19 mouse cellular contexts compared by ENCODE assay signal in genomic region chr8:117670461-117670860, GRCm38 (mm10). TPM values are rescaled to one million over a fixed set of nuclear protein-coding genes. Genes with fewer than 3 reads are reported as not detected.
DNase-seq lines count a peak whose midpoint lies in the region; ATAC-seq and TF ChIP-seq lines count a peak whose summit lies in the region.
"Had no signal": no experiment of that assay in that cellular context is flagged by ENCODE, and none has a peak within 500 bp of the region (broad histone marks: within the 10 kb centered on the region; RNA-seq: fewer than 3 reads in every experiment).

No protein-coding gene starts in this region.

- no peak for TF ChIP-seq CTCF in liver, postnatal 0 days (IDR thresholded peaks at IDR 0.05; ENCODE audit: low read depth)

- no peaks in the 10 kb centered on the region for H3K27me3 ChIP-seq in liver, postnatal 0 days (ENCODE audit: insufficient read depth, low read length)
- no peaks in the 10 kb centered on the region for H3K27me3 ChIP-seq in embryonic facial prominence, embryonic 15.5 days
- no peaks in the 10 kb centered on the region; the same call in 1 of the 2 replicates for H3K27me3 ChIP-seq in forebrain, embryonic 16.5 days (replicated peaks; ENCODE audit: control insufficient read depth, insufficient read depth, low read length)
- H3K27me3 ChIP-seq in forebrain, embryonic 15.5 days, result no peaks in the 10 kb centered on the region
- H3K27me3 ChIP-seq: midbrain, embryonic 12.5 days; Patski had no signal

- TF ChIP-seq EP300 in liver, postnatal 0 days (IDR thresholded peaks at IDR 0.05; ENCODE audit: low read depth), result no peak

- peak overlapping the region; percentile 17; the same call in 1 of the 2 replicates for H3K9ac ChIP-seq in liver, postnatal 0 days (replicated peaks)
- H3K9ac ChIP-seq in embryonic facial prominence, embryonic 15.5 days, result no peak overlapping the region
- no peak overlapping the region for H3K9ac ChIP-seq in forebrain, embryonic 16.5 days (replicated peaks; ENCODE audit: low read depth, low read length)
- no peak overlapping the region for H3K9ac ChIP-seq in forebrain, embryonic 15.5 days (replicated peaks)
- H3K9ac ChIP-seq: heart, embryonic 13.5 days; lung, embryonic 15.5 days; midbrain, embryonic 12.5 days had no signal

- no peak for DNase-seq in liver, postnatal 0 days
- no peak for DNase-seq in liver
- DNase-seq in large intestine, adult 2 months (ENCODE audit: low read depth, low spot score), result peak; percentile 59
- DNase-seq: adrenal gland, postnatal 25 days; cerebellum, adult 8-10 months; right cerebral cortex, postnatal 25 days; thymus, postnatal 14 days had no signal

- H3K9me3 ChIP-seq in liver, postnatal 0 days (ENCODE audit: low read length), result no peaks in the 10 kb centered on the region
- no peaks in the 10 kb centered on the region for H3K9me3 ChIP-seq in embryonic facial prominence, embryonic 15.5 days (replicated peaks)
- H3K9me3 ChIP-seq in forebrain, embryonic 16.5 days (ENCODE audit: control insufficient read depth, low read length), result no peaks in the 10 kb centered on the region
- no peaks in the 10 kb centered on the region for H3K9me3 ChIP-seq in forebrain, embryonic 15.5 days
- H3K9me3 ChIP-seq: heart, embryonic 13.5 days; lung, embryonic 15.5 days; midbrain, embryonic 12.5 days had no signal

- H3K4me1 ChIP-seq in liver, postnatal 0 days (ENCODE audit: insufficient read depth), result peaks cover 14% of the 10 kb centered on the region
- peaks cover 12% of the 10 kb centered on the region for H3K4me1 ChIP-seq in embryonic facial prominence, embryonic 15.5 days
- H3K4me1 ChIP-seq in forebrain, embryonic 16.5 days (replicated peaks; ENCODE audit: control insufficient read depth, insufficient read depth, low read length), result 0 out of 2 replicates have a peak, but pooled peaks cover 3% of the 10 kb centered on the region
- peaks cover 7% of the 10 kb centered on the region for H3K4me1 ChIP-seq in forebrain, embryonic 15.5 days
- H3K4me1 ChIP-seq: lung, embryonic 15.5 days had no signal

- H3K4me3 ChIP-seq in liver, postnatal 0 days (ENCODE audit: low read depth, low read length), result no peak overlapping the region
- H3K4me3 ChIP-seq in embryonic facial prominence, embryonic 15.5 days (replicated peaks), result 0 out of 2 replicates have a peak overlapping the region, but pooled peaks have one; percentile 6
- no peak overlapping the region for H3K4me3 ChIP-seq in forebrain, embryonic 16.5 days (replicated peaks; ENCODE audit: low read length)
- H3K4me3 ChIP-seq in forebrain, embryonic 15.5 days, result no peak overlapping the region
- H3K4me3 ChIP-seq: heart, embryonic 13.5 days; left cerebral cortex, adult 2 months; lung, embryonic 15.5 days; midbrain, embryonic 12.5 days had no signal

- H3K27ac ChIP-seq in liver, postnatal 0 days (ENCODE audit: low read depth), result no peak overlapping the region
- H3K27ac ChIP-seq in embryonic facial prominence, embryonic 15.5 days (replicated peaks), result no peak overlapping the region
- no peak overlapping the region for H3K27ac ChIP-seq in forebrain, embryonic 16.5 days (ENCODE audit: low read length)
- no peak overlapping the region for H3K27ac ChIP-seq in forebrain, embryonic 15.5 days (replicated peaks)
- H3K27ac ChIP-seq: heart, embryonic 13.5 days; left cerebral cortex, adult 2 months; lung, embryonic 15.5 days; macrophage; midbrain, embryonic 12.5 days had no signal

- H3K36me3 ChIP-seq in liver, postnatal 0 days (replicated peaks; ENCODE audit: insufficient read depth, low read length), result 0 out of 2 replicates have a peak, but pooled peaks cover 2% of the 10 kb centered on the region
- no peaks in the 10 kb centered on the region for H3K36me3 ChIP-seq in embryonic facial prominence, embryonic 15.5 days
- H3K36me3 ChIP-seq in forebrain, embryonic 16.5 days (ENCODE audit: control insufficient read depth, insufficient read depth), result no peaks in the 10 kb centered on the region
- no peaks in the 10 kb centered on the region for H3K36me3 ChIP-seq in forebrain, embryonic 15.5 days
- H3K36me3 ChIP-seq: heart, embryonic 13.5 days; lung, embryonic 15.5 days; midbrain, embryonic 12.5 days had no signal

- 20% methylated on average over 11 of the region's 11 CpGs for WGBS in liver, postnatal 0 days (ENCODE audit: insufficient replicate concordance)
- WGBS in embryonic facial prominence, embryonic 15.5 days, result 6% methylated on average over 11 of the region's 11 CpGs
- 12% methylated on average over 11 of the region's 11 CpGs for WGBS in large intestine, adult 2 months
- WGBS in forebrain, embryonic 16.5 days, result 25% methylated on average over 11 of the region's 11 CpGs
- 25% methylated on average over 11 of the region's 11 CpGs for WGBS in forebrain, embryonic 15.5 days

- H3K4me2 ChIP-seq in liver, postnatal 0 days (ENCODE audit: low read depth, low read length), result peak overlapping the region; percentile 26; the same call in 1 of the 2 replicates
- 0 out of 2 replicates have a peak overlapping the region, but pooled peaks have one; percentile 17 for H3K4me2 ChIP-seq in embryonic facial prominence, embryonic 15.5 days (replicated peaks)
- no peak overlapping the region for H3K4me2 ChIP-seq in forebrain, embryonic 16.5 days (ENCODE audit: low read length)
- H3K4me2 ChIP-seq in forebrain, embryonic 15.5 days (replicated peaks), result no peak overlapping the region
- H3K4me2 ChIP-seq: heart, embryonic 13.5 days; liver, embryonic 11.5 days; lung, embryonic 15.5 days; midbrain, embryonic 12.5 days had no signal

- ATAC-seq in liver, postnatal 0 days, result no peak
- no peak for ATAC-seq in embryonic facial prominence, embryonic 15.5 days (ENCODE audit: insufficient number of reproducible peaks, low FRiP score, low TSS enrichment, low read depth)
- ATAC-seq in forebrain, embryonic 16.5 days, result no peak
- ATAC-seq in forebrain, embryonic 15.5 days (replicated peaks), result no peak
- no peak for ATAC-seq in frontal cortex, adult (ENCODE audit: low TSS enrichment)
- ATAC-seq: Patski had no signal

RNA-seq across cellular contexts. Expression of gene Sdr42e1, which starts 3.0 kb away (rescaled TPM):
- polyA plus RNA-seq in liver, postnatal 0 days (2015; fragmentation: Nextera tagmentation; extraction: Ambion mirVana), result 12.6 and 12.8 TPM in 2 replicates
- 11.5 and 13.1 TPM in 2 replicates for polyA plus RNA-seq in embryonic facial prominence, embryonic 15.5 days (2015; fragmentation: Nextera tagmentation; extraction: Ambion mirVana)
- 12.4 and 17.6 TPM in 2 replicates for polyA plus RNA-seq in large intestine, adult 2 months (2012; rRNA removed)
- polyA plus RNA-seq in forebrain, embryonic 16.5 days (2015; fragmentation: Nextera tagmentation; extraction: Ambion mirVana), result 2.1 and 2.3 TPM in 2 replicates
- polyA plus RNA-seq in forebrain, embryonic 15.5 days (2015; fragmentation: Nextera tagmentation; extraction: Ambion mirVana), result 0.83 and 1.2 TPM in 2 replicates
- polyA plus RNA-seq: forebrain, embryonic 11.5 days had no signal

RNA-seq across cellular contexts. Expression of gene Hsd17b2, which starts 31.2 kb away (rescaled TPM):
- polyA plus RNA-seq in liver, postnatal 0 days (2015; fragmentation: Nextera tagmentation; extraction: Ambion mirVana), result 189 and 204 TPM in 2 replicates
- polyA plus RNA-seq in embryonic facial prominence, embryonic 15.5 days (2015; fragmentation: Nextera tagmentation; extraction: Ambion mirVana), result 5.2 and 6.6 TPM in 2 replicates
- polyA plus RNA-seq in large intestine, adult 2 months (2012; rRNA removed), result 40.4 and 57.2 TPM in 2 replicates
- polyA plus RNA-seq in forebrain, embryonic 16.5 days (2015; fragmentation: Nextera tagmentation; extraction: Ambion mirVana), result 0.52 TPM in 1 of 2 replicates, not detected in the other
- polyA plus RNA-seq in forebrain, embryonic 15.5 days (2015; fragmentation: Nextera tagmentation; extraction: Ambion mirVana), result not detected in 2 replicates
- polyA plus RNA-seq: forebrain, embryonic 11.5 days; macrophage; midbrain, embryonic 12.5 days had no signal

Comparison
In these comparisons a context has a peak if more than half of its experiments do, and no peak if none do; other contexts are left out.
1. H3K4me2 ChIP-seq: peak in liver, postnatal 0 days (single experiment) and embryonic facial prominence, embryonic 15.5 days (single experiment); none in forebrain, embryonic 16.5 days (single experiment) and forebrain, embryonic 15.5 days (single experiment).